Mouse (Mus musculus) hindbrain, embryonic 14.5 days (tissue): ENCODE data around the gene Aldh1b1. TPM values are rescaled to one million over a fixed set of nuclear protein-coding genes. Genes with fewer than 3 reads are reported as not detected.

ENCODE experiments used
- ATAC-seq: fragments of 200-750 bp; cut with Nextera tagmentation; 2 replicates; pipeline ENCODE4 v1.8.0; 2017; ENCODE audit warnings: moderate number of reproducible peaks, mild to moderate bottlenecking, moderate TSS enrichment, moderate library complexity; ENCODE audit not compliant: low FRiP score
- DNase-seq: peaks from one replicate; pipeline ENCODE4 v3.0.0-alpha.2; 2015; ENCODE audit warnings: low spot score
- H3K27ac ChIP-seq: fragments of 300-500 bp; sonication (generic); 2 replicates; pipeline ENCODE4 v1.5.1; 2014; ENCODE audit warnings: mild to moderate bottlenecking, moderate library complexity
- H3K27me3 ChIP-seq: fragments of 300-500 bp; sonication (generic); 2 replicates; pipeline ENCODE4 v1.6.1; 2014; ENCODE audit warnings: mild to moderate bottlenecking, low read length, mixed read lengths; ENCODE audit not compliant: control insufficient read depth, insufficient read depth
- H3K36me3 ChIP-seq: fragments of 300-500 bp; sonication (generic); replicated peaks from 2 replicates; pipeline ENCODE4 v1.6.1; 2014; ENCODE audit not compliant: control insufficient read depth, insufficient read depth
- H3K4me1 ChIP-seq: fragments of 300-500 bp; sonication (generic); replicated peaks from 2 replicates; pipeline ENCODE4 v1.6.1; 2014; ENCODE audit warnings: antibody characterized with exemption, low read length, mixed read lengths; ENCODE audit not compliant: control insufficient read depth, insufficient read depth
- H3K4me2 ChIP-seq: fragments of 300-500 bp; sonication (generic); replicated peaks from 2 replicates; pipeline ENCODE4 v1.6.1; 2014; ENCODE audit warnings: mild to moderate bottlenecking, moderate library complexity
- H3K4me3 ChIP-seq: fragments of 300-500 bp; sonication (generic); replicated peaks from 2 replicates; pipeline ENCODE4 v1.5.1; 2014; ENCODE audit warnings: mild to moderate bottlenecking, low read length
- H3K9ac ChIP-seq: fragments of 300-500 bp; sonication (generic); 2 replicates; pipeline ENCODE4 v1.6.1; 2014
- H3K9me3 ChIP-seq: fragments of 300-500 bp; sonication (generic); 2 replicates; pipeline ENCODE4 v1.6.1; 2016; ENCODE audit warnings: low read length; ENCODE audit not compliant: control insufficient read depth
- WGBS: fragments of 180-500 bp; shearing (Covaris S2); extraction: QIAGEN DNeasy Blood & Tissue Kit; methylation state at CpG from one replicate; pipeline ENCODE4 v1.1.7; 2014; 5-methylcytosine and 5-hydroxymethylcytosine counted together
- polyA plus RNA-seq: library from polyadenylated mRNA; unstranded; fragments of >200 nt; fragmentation: Nextera tagmentation; extraction: Ambion mirVana; gene quantifications from 2 replicates; pipeline ENCODE4 v1.2.1, GENCODE M21; 2014

Gene Aldh1b1
- polyA plus RNA-seq, 1 experiment from 2014 or later: 9.6 TPM

- no peak overlapping the region for H3K4me3 ChIP-seq
- DNase-seq: no peak
- no peak overlapping the region for H3K9ac ChIP-seq
- H3K27ac ChIP-seq: no peak overlapping the region
- H3K4me1 ChIP-seq: peaks cover 6% of the 10 kb centered on the region; the same call in 1 of the 2 replicates
- no peak for ATAC-seq
- 74% methylated on average over 2 of the region's 2 CpGs for WGBS
- H3K9me3 ChIP-seq: no peaks in the 10 kb centered on the region
- no peak overlapping the region for H3K4me2 ChIP-seq
- no peaks in the 10 kb centered on the region for H3K27me3 ChIP-seq
- no peaks in the 10 kb centered on the region for H3K36me3 ChIP-seq
Observed at GRCm38 (mm10) chr4:45790018-45790417, 8.8 kb upstream of the Aldh1b1 start.

GRCm38 (mm10) chr4:45795191-45795811 is 3.5 kb upstream of the Aldh1b1 start:
- no peaks in the 10 kb centered on the region for H3K36me3 ChIP-seq
- peak overlapping the region; percentile 16; the same call in 1 of the 2 replicates for H3K4me3 ChIP-seq
- WGBS: 4% methylated on average over 12 of the region's 12 CpGs
- peak overlapping the region; percentile 48 for H3K9ac ChIP-seq
- peak overlapping the region; percentile 28; the same call in 1 of the 2 replicates for H3K27ac ChIP-seq
- peaks cover 7% of the 10 kb centered on the region for H3K4me1 ChIP-seq
- DNase-seq (no peak), ATAC-seq (peak; percentile 39; the same call in 1 of the 2 replicates)
- H3K27me3 ChIP-seq: no peaks in the 10 kb centered on the region
- H3K4me2 ChIP-seq: peak overlapping the region; percentile 53
- H3K9me3 ChIP-seq: no peaks in the 10 kb centered on the region

GRCm38 (mm10) chr4:45796760-45797159 is 2.1 kb upstream of the Aldh1b1 start:
- Histone ChIP-seq H3K4me2 (no peak overlapping the region), H3K27me3 (no peaks in the 10 kb centered on the region), H3K9ac (no peak overlapping the region), H3K4me1 (peaks cover 7% of the 10 kb centered on the region), H3K9me3 (no peaks in the 10 kb centered on the region), H3K4me3 (no peak overlapping the region), H3K27ac (no peak overlapping the region), H3K36me3 (no peaks in the 10 kb centered on the region)
- no peak for DNase-seq
- WGBS: 73% methylated on average over 5 of the region's 5 CpGs
- no peak for ATAC-seq

GRCm38 (mm10) chr4:45799956-45800537 is 1.2 kb downstream of the Aldh1b1 start:
- H3K27me3 ChIP-seq: no peaks in the 10 kb centered on the region
- H3K9me3 ChIP-seq: no peaks in the 10 kb centered on the region
- H3K9ac ChIP-seq: no peak overlapping the region
- ATAC-seq (no peak), DNase-seq (no peak)
- H3K27ac ChIP-seq: no peak overlapping the region
- peaks cover 7% of the 10 kb centered on the region for H3K4me1 ChIP-seq
- no peak overlapping the region for H3K4me2 ChIP-seq
- H3K4me3 ChIP-seq: no peak overlapping the region
- peaks cover 10% of the 10 kb centered on the region; the same call in 1 of the 2 replicates for H3K36me3 ChIP-seq
- WGBS: 52% methylated on average over 3 of the region's 3 CpGs

GRCm38 (mm10) chr4:45802900-45803299 is 4.1 kb downstream of the Aldh1b1 start:
- H3K4me1 ChIP-seq: no peaks in the 10 kb centered on the region; the same call in 1 of the 2 replicates
- DNase-seq (no peak), ATAC-seq (no peak)
- no peaks in the 10 kb centered on the region for H3K9me3 ChIP-seq
- peaks cover 20% of the 10 kb centered on the region; the same call in 1 of the 2 replicates for H3K36me3 ChIP-seq
- no peak overlapping the region for H3K9ac ChIP-seq
- no peak overlapping the region for H3K27ac ChIP-seq
- no peaks in the 10 kb centered on the region for H3K27me3 ChIP-seq
- H3K4me3 ChIP-seq: no peak overlapping the region
- WGBS: 91% methylated on average over 14 of the region's 14 CpGs
- H3K4me2 ChIP-seq: no peak overlapping the region

- no peak overlapping the region for H3K9ac ChIP-seq
- peak; percentile 51; the same call in 1 of the 2 replicates for ATAC-seq
- WGBS: 29% methylated on average over 7 of the region's 7 CpGs
Observed at GRCm38 (mm10) chr4:45808034-45808433, 9.2 kb downstream of the Aldh1b1 start.

GRCm38 (mm10) chr4:45811250-45811649 is 12.4 kb downstream of the Aldh1b1 start:
- H3K4me3 ChIP-seq: no peak overlapping the region
- peaks cover 45% of the 10 kb centered on the region for H3K36me3 ChIP-seq
- DNase-seq (no peak), ATAC-seq (no peak)
- no peaks in the 10 kb centered on the region for H3K9me3 ChIP-seq
- H3K4me2 ChIP-seq: no peak overlapping the region
- H3K9ac ChIP-seq: no peak overlapping the region
- H3K4me1 ChIP-seq: 0 out of 2 replicates have a peak, but pooled peaks cover 3% of the 10 kb centered on the region
- 9% methylated on average over 8 of the region's 8 CpGs for WGBS
- no peak overlapping the region for H3K27ac ChIP-seq
- H3K27me3 ChIP-seq: no peaks in the 10 kb centered on the region

More at GRCm38 (mm10) chr4:45808034-45808433, 9.2 kb downstream of the Aldh1b1 start:
- Histone ChIP-seq H3K36me3 (peaks cover 41% of the 10 kb centered on the region), H3K4me2 (no peak overlapping the region), H3K4me3 (no peak overlapping the region), H3K4me1 (no peaks in the 10 kb centered on the region), H3K27me3 (no peaks in the 10 kb centered on the region), H3K27ac (no peak overlapping the region), H3K9me3 (no peaks in the 10 kb centered on the region)
- DNase-seq: no peak

- ATAC-seq (no peak), DNase-seq (peak; percentile 71)
- Histone ChIP-seq H3K9me3 (no peaks in the 10 kb centered on the region), H3K27me3 (no peaks in the 10 kb centered on the region), H3K4me3 (no peak overlapping the region), H3K4me1 (peaks cover 32% of the 10 kb centered on the region), H3K27ac (no peak overlapping the region), H3K36me3 (peaks cover 30% of the 10 kb centered on the region), H3K4me2 (no peak overlapping the region), H3K9ac (no peak overlapping the region)
- WGBS: 20% methylated on average over 7 of the region's 7 CpGs
Observed at GRCm38 (mm10) chr4:45815542-45815941, 16.7 kb downstream of the Aldh1b1 start.

GRCm38 (mm10) chr4:45818814-45819207 is 20.0 kb downstream of the Aldh1b1 start:
- H3K27me3 ChIP-seq: no peaks in the 10 kb centered on the region
- DNase-seq (no peak), ATAC-seq (peak; percentile 32)
- H3K9me3 ChIP-seq: no peaks in the 10 kb centered on the region
- 5% methylated on average over 4 of the region's 4 CpGs for WGBS
- H3K4me1 ChIP-seq: peaks cover 48% of the 10 kb centered on the region
- H3K4me2 ChIP-seq: peak overlapping the region; percentile 38
- peaks cover 11% of the 10 kb centered on the region for H3K36me3 ChIP-seq
- 0 out of 2 replicates have a peak overlapping the region, but pooled peaks have one; percentile 5 for H3K4me3 ChIP-seq
- H3K27ac ChIP-seq: peak overlapping the region; percentile 94
- H3K9ac ChIP-seq: peak overlapping the region; percentile 52
